Mouse (Mus musculus) small intestine, adult 2 months (tissue): ENCODE results near the gene Ajap1.

ENCODE experiments used
- CTCF ChIP-seq: fragments of 200-500 bp; IDR thresholded peaks from 2 replicates; pipeline ENCODE4 v1.5.1; 2012; ENCODE audit warnings: low read depth, mild to moderate bottlenecking, control low read depth, inconsistent platforms, low read length, moderate library complexity, mixed read lengths; ENCODE audit not compliant: insufficient replicate concordance, insufficient read length; ENCODE audit errors: extremely low read depth
- POLR2A ChIP-seq: fragments of 200-500 bp; IDR thresholded peaks from 2 replicates; pipeline ENCODE4 v1.6.1; 2012; ENCODE audit warnings: low read depth, mild to moderate bottlenecking, control low read depth, inconsistent platforms, low read length, moderate library complexity

DNA sequence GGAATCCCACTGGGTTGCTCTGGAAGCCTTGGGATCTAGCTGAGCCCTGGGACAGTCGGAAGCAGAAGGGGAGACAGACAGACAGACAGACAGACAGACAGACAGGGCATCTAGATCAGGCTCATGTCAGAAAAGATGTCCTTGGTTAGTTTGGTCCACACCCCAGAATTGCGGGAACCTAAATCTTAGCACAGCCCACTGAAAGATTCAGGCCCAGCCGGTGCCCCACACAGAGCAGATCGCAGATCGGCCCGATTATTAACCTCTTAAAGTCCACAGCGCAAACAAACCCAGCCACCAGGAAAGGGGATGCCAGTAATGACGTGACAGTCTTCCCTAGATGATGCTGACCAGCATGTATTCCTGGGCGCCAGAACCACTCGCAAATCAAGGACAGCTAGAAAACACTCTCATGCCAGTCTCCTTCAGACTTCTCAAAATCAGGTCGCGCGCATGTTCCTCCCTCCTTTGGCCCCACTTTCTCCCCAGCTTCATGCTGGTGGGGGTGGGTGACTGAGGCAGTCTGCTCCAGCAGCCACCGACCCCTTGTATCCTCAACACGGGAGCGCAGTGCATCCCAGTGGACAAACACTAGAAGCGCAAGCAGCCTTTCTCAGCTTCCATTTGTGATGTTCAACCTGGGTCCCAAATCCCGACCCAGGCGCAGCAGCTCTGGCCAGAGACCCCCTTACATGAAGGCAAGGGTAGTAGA, 1.9 kb downstream of the Ajap1 start:
- TF ChIP-seq CTCF (no peak), POLR2A (no peak)
